10 mouse cellular contexts compared by ENCODE assay signal in genomic region chr8:72413839-72414238, GRCm38 (mm10). TPM values are rescaled to one million over a fixed set of nuclear protein-coding genes. Genes with fewer than 3 reads are reported as not detected.
DNase-seq lines count a peak whose midpoint lies in the region; ATAC-seq and TF ChIP-seq lines count a peak whose summit lies in the region.
"Had no signal": no experiment of that assay in that cellular context is flagged by ENCODE, and none has a peak within 500 bp of the region (broad histone marks: within the 10 kb centered on the region; RNA-seq: fewer than 3 reads in every experiment).

No protein-coding gene starts in this region.

- peaks cover 24% of the 10 kb centered on the region for H3K4me1 ChIP-seq in midbrain, embryonic 12.5 days
- H3K4me1 ChIP-seq in midbrain, embryonic 10.5 days = peaks cover 41% of the 10 kb centered on the region
- peaks cover 96% of the 10 kb centered on the region for H3K4me1 ChIP-seq in erythroblast, embryonic 14.5 days (ENCODE audit: control insufficient read depth)
- peaks cover 99% of the 10 kb centered on the region for H3K4me1 ChIP-seq in liver, embryonic 15.5 days (replicated peaks)
- no peaks in the 10 kb centered on the region for H3K4me1 ChIP-seq in stomach, postnatal 0 days (replicated peaks; ENCODE audit: control insufficient read depth, insufficient read depth)
- H3K4me1 ChIP-seq in hindbrain, postnatal 0 days (ENCODE audit: insufficient read depth, low read length) = peaks cover under 1% of the 10 kb centered on the region; the same call in 1 of the 2 replicates

- H3K36me3 ChIP-seq in midbrain, embryonic 12.5 days = 0 out of 2 replicates have a peak, but pooled peaks cover 12% of the 10 kb centered on the region
- peaks cover 50% of the 10 kb centered on the region for H3K36me3 ChIP-seq in midbrain, embryonic 10.5 days
- H3K36me3 ChIP-seq in erythroblast, embryonic 14.5 days (ENCODE audit: control insufficient read depth) = peaks cover 85% of the 10 kb centered on the region
- H3K36me3 ChIP-seq in liver, embryonic 15.5 days (replicated peaks) = peaks cover 22% of the 10 kb centered on the region
- no peaks in the 10 kb centered on the region; the same call in 1 of the 2 replicates for H3K36me3 ChIP-seq in stomach, postnatal 0 days (ENCODE audit: control insufficient read depth, insufficient read depth, low read length)
- H3K36me3 ChIP-seq in hindbrain, postnatal 0 days (ENCODE audit: insufficient read depth, low read length) = no peaks in the 10 kb centered on the region

- no peak for TF ChIP-seq EP300 in stomach, postnatal 0 days (optimal IDR thresholded peaks at IDR 0.05)

- no peak overlapping the region for H3K27ac ChIP-seq in midbrain, embryonic 12.5 days (replicated peaks)
- H3K27ac ChIP-seq in midbrain, embryonic 10.5 days (replicated peaks) = no peak overlapping the region
- H3K27ac ChIP-seq in liver, embryonic 15.5 days (replicated peaks) = peak overlapping the region; percentile 98
- H3K27ac ChIP-seq in stomach, postnatal 0 days (replicated peaks) = peak overlapping the region; percentile 85
- H3K27ac ChIP-seq in hindbrain, postnatal 0 days = no peak overlapping the region

- DNase-seq in midbrain, embryonic 10.5 days (ENCODE audit: low spot score) = no peak
- DNase-seq in stomach, postnatal 0 days (ENCODE audit: low spot score) = peak; percentile 55
- no peak for DNase-seq in hindbrain, postnatal 0 days (ENCODE audit: low spot score)
- DNase-seq in left cerebral cortex, postnatal 10 days (ENCODE audit: extremely low spot score in 1 of 2, low spot score in 2 of 2) = no peak
- DNase-seq: cerebellum, adult 18-20 months; lung, adult 2 months; retina, postnatal 1 day had no signal

- no peak; the same call in 1 of the 2 replicates for TF ChIP-seq CTCF in stomach, postnatal 0 days (IDR thresholded peaks at IDR 0.05; ENCODE audit: low read depth)
- no peak for TF ChIP-seq CTCF in hindbrain, postnatal 0 days (IDR thresholded peaks at IDR 0.05; ENCODE audit: low read depth)

- no peak overlapping the region for H3K4me3 ChIP-seq in midbrain, embryonic 12.5 days
- no peak overlapping the region for H3K4me3 ChIP-seq in midbrain, embryonic 10.5 days
- peak overlapping the region; percentile 55 for H3K4me3 ChIP-seq in erythroblast, embryonic 14.5 days (replicated peaks)
- peak overlapping the region; percentile 32 for H3K4me3 ChIP-seq in liver, embryonic 15.5 days (replicated peaks)
- no peak overlapping the region for H3K4me3 ChIP-seq in stomach, postnatal 0 days (ENCODE audit: low read depth, low read length)
- H3K4me3 ChIP-seq in hindbrain, postnatal 0 days (ENCODE audit: low read length) = no peak overlapping the region

- WGBS in midbrain, embryonic 12.5 days = 92% methylated on average over 7 of the region's 7 CpGs
- 90% methylated on average over 7 of the region's 7 CpGs for WGBS in midbrain, embryonic 10.5 days
- 19% methylated on average over 7 of the region's 7 CpGs for WGBS in liver, embryonic 15.5 days (ENCODE audit: insufficient replicate concordance)
- WGBS in stomach, postnatal 0 days = 65% methylated on average over 7 of the region's 7 CpGs
- 94% methylated on average over 7 of the region's 7 CpGs for WGBS in hindbrain, postnatal 0 days

- H3K27me3 ChIP-seq in midbrain, embryonic 12.5 days = no peaks in the 10 kb centered on the region
- H3K27me3 ChIP-seq in midbrain, embryonic 10.5 days (ENCODE audit: low read depth, poor library complexity, severe bottlenecking) = no peaks in the 10 kb centered on the region
- H3K27me3 ChIP-seq in erythroblast, embryonic 14.5 days (ENCODE audit: control insufficient read depth) = no peaks in the 10 kb centered on the region
- H3K27me3 ChIP-seq in liver, embryonic 15.5 days = no peaks in the 10 kb centered on the region
- no peaks in the 10 kb centered on the region for H3K27me3 ChIP-seq in stomach, postnatal 0 days (ENCODE audit: control insufficient read depth, insufficient read depth, low read length)
- no peaks in the 10 kb centered on the region for H3K27me3 ChIP-seq in hindbrain, postnatal 0 days (ENCODE audit: insufficient read depth, low read length)

- no peak overlapping the region for H3K9ac ChIP-seq in midbrain, embryonic 12.5 days (replicated peaks)
- peak overlapping the region; percentile 52 for H3K9ac ChIP-seq in liver, embryonic 15.5 days
- H3K9ac ChIP-seq in stomach, postnatal 0 days (ENCODE audit: low read length) = no peak overlapping the region
- no peak overlapping the region for H3K9ac ChIP-seq in hindbrain, postnatal 0 days (replicated peaks; ENCODE audit: low read length)

- intact Hi-C loops in left cerebral cortex, postnatal 10 days (cut with DNase I) = no loop called here

- ATAC-seq in midbrain, embryonic 12.5 days (ENCODE audit: low FRiP score, low read depth) = peak; percentile 19; the same call in 1 of the 2 replicates
- ATAC-seq in liver, embryonic 15.5 days (ENCODE audit: insufficient read depth) = peak; percentile 99
- ATAC-seq in stomach, postnatal 0 days (ENCODE audit: low FRiP score, low TSS enrichment) = peak; percentile 80
- no peak for ATAC-seq in hindbrain, postnatal 0 days

- no peaks in the 10 kb centered on the region for H3K9me3 ChIP-seq in midbrain, embryonic 12.5 days
- no peaks in the 10 kb centered on the region for H3K9me3 ChIP-seq in midbrain, embryonic 10.5 days (replicated peaks)
- no peaks in the 10 kb centered on the region for H3K9me3 ChIP-seq in erythroblast, embryonic 14.5 days (ENCODE audit: control insufficient read depth, low read length)
- H3K9me3 ChIP-seq in liver, embryonic 15.5 days (replicated peaks) = no peaks in the 10 kb centered on the region
- no peaks in the 10 kb centered on the region for H3K9me3 ChIP-seq in stomach, postnatal 0 days (ENCODE audit: control insufficient read depth, low read length)
- H3K9me3 ChIP-seq in hindbrain, postnatal 0 days (ENCODE audit: low read length) = no peaks in the 10 kb centered on the region

- H3K4me2 ChIP-seq in midbrain, embryonic 12.5 days (replicated peaks) = no peak overlapping the region
- H3K4me2 ChIP-seq in liver, embryonic 15.5 days = peak overlapping the region; percentile 73
- no peak overlapping the region for H3K4me2 ChIP-seq in stomach, postnatal 0 days (replicated peaks; ENCODE audit: low read depth)
- no peak overlapping the region for H3K4me2 ChIP-seq in hindbrain, postnatal 0 days (ENCODE audit: low read depth, low read length)

RNA-seq across cellular contexts. Expression of gene Eps15l1, which starts 7.4 kb away (rescaled TPM):
- 72.9 and 73.2 TPM in 2 replicates for polyA plus RNA-seq in midbrain, embryonic 12.5 days (2016; fragmentation: Nextera tagmentation; extraction: Ambion mirVana)
- 71.2 and 77.2 TPM in 2 replicates for polyA plus RNA-seq in midbrain, embryonic 10.5 days (2016; fragmentation: Nextera tagmentation; extraction: Ambion mirVana)
- polyA plus RNA-seq in erythroblast, embryonic 14.5 days (2012) = 3.2 and 4.0 TPM in 2 replicates
- 19.4 and 19.8 TPM in 2 replicates for polyA plus RNA-seq in liver, embryonic 15.5 days (2015; fragmentation: Nextera tagmentation; extraction: Ambion mirVana)
- 20.7 and 23.5 TPM in 2 replicates for polyA plus RNA-seq in stomach, postnatal 0 days (2015; fragmentation: Nextera tagmentation; extraction: Ambion mirVana)
- total RNA-seq in hindbrain, postnatal 0 days (2014; rRNA removed) = 49.6 and 66.0 TPM in 2 replicates
- 43.4 and 45.5 TPM in 2 replicates for polyA plus RNA-seq in hindbrain, postnatal 0 days (2015; fragmentation: Nextera tagmentation; extraction: Ambion mirVana)
- total RNA-seq in left cerebral cortex, postnatal 10 days (2021) = 10 to 100 TPM; 69.6 to 72.0 TPM

RNA-seq across cellular contexts. Expression of gene Calr3, which starts 29.8 kb away (rescaled TPM):
- polyA plus RNA-seq in midbrain, embryonic 12.5 days (2016; fragmentation: Nextera tagmentation; extraction: Ambion mirVana) = 1.4 and 1.7 TPM in 2 replicates
- 1.8 and 2.1 TPM in 2 replicates for polyA plus RNA-seq in midbrain, embryonic 10.5 days (2016; fragmentation: Nextera tagmentation; extraction: Ambion mirVana)
- polyA plus RNA-seq in erythroblast, embryonic 14.5 days (2012) = not detected in 2 replicates
- 0.35 and 0.58 TPM in 2 replicates for polyA plus RNA-seq in liver, embryonic 15.5 days (2015; fragmentation: Nextera tagmentation; extraction: Ambion mirVana)
- 5.4 TPM in 2 replicates for polyA plus RNA-seq in stomach, postnatal 0 days (2015; fragmentation: Nextera tagmentation; extraction: Ambion mirVana)
- 0.40 and 0.42 TPM in 2 replicates for total RNA-seq in hindbrain, postnatal 0 days (2014; rRNA removed)
- polyA plus RNA-seq in hindbrain, postnatal 0 days (2015; fragmentation: Nextera tagmentation; extraction: Ambion mirVana) = 1.4 and 1.9 TPM in 2 replicates
- 1 to 10 TPM in 1 of 2 experiments, under 1 TPM in 1; 0.88 to 1.0 TPM for total RNA-seq in left cerebral cortex, postnatal 10 days (2021)

RNA-seq across cellular contexts. Expression of gene 1700030K09Rik, which starts 29.8 kb away (rescaled TPM):
- 16.4 and 18.2 TPM in 2 replicates for polyA plus RNA-seq in midbrain, embryonic 12.5 days (2016; fragmentation: Nextera tagmentation; extraction: Ambion mirVana)
- polyA plus RNA-seq in midbrain, embryonic 10.5 days (2016; fragmentation: Nextera tagmentation; extraction: Ambion mirVana) = 16.5 and 16.9 TPM in 2 replicates
- polyA plus RNA-seq in erythroblast, embryonic 14.5 days (2012) = 0.05 and 0.08 TPM in 2 replicates
- 2.9 and 3.4 TPM in 2 replicates for polyA plus RNA-seq in liver, embryonic 15.5 days (2015; fragmentation: Nextera tagmentation; extraction: Ambion mirVana)
- 4.2 and 5.4 TPM in 2 replicates for polyA plus RNA-seq in stomach, postnatal 0 days (2015; fragmentation: Nextera tagmentation; extraction: Ambion mirVana)
- 8.6 and 11.3 TPM in 2 replicates for total RNA-seq in hindbrain, postnatal 0 days (2014; rRNA removed)
- 13.1 and 13.2 TPM in 2 replicates for polyA plus RNA-seq in hindbrain, postnatal 0 days (2015; fragmentation: Nextera tagmentation; extraction: Ambion mirVana)
- 10 to 100 TPM; 12.8 to 13.6 TPM for total RNA-seq in left cerebral cortex, postnatal 10 days (2021)

Comparison
In these comparisons a context has a peak if more than half of its experiments do, and no peak if none do; other contexts are left out.
1. H3K27ac ChIP-seq: peak in liver, embryonic 15.5 days (single experiment) and stomach, postnatal 0 days (single experiment); none in midbrain, embryonic 12.5 days (single experiment), midbrain, embryonic 10.5 days (single experiment) and hindbrain, postnatal 0 days (single experiment).
2. H3K4me3 ChIP-seq: peak in erythroblast, embryonic 14.5 days (single experiment) and liver, embryonic 15.5 days (single experiment); none in midbrain, embryonic 12.5 days (single experiment), midbrain, embryonic 10.5 days (single experiment), stomach, postnatal 0 days (single experiment) and hindbrain, postnatal 0 days (single experiment).